Mouse (Mus musculus) MEL (cell line): Measurements from ENCODE around the gene Slc41a2.

Experiments
- CTCF ChIP-seq, 3 experiments: IDR thresholded peaks in 2 of 3; conservative IDR thresholded peaks in 1 of 3; 2 replicates each; pipeline ENCODE4 v1.5.1; 2011 to 2012; ENCODE audit warnings: low read length in 3 of 3, low read depth in 2 of 3, mild to moderate bottlenecking in 2 of 3, improper control_type of control experiment in 1 of 3, inconsistent platforms in 1 of 3, mixed read lengths in 1 of 3, moderate library complexity in 1 of 3; ENCODE audit not compliant: control insufficient read depth in 1 of 3, insufficient read depth in 1 of 3, poor library complexity in 1 of 3, severe bottlenecking in 1 of 3
- EP300 ChIP-seq, 2 experiments: IDR thresholded peaks; 2 replicates each; pipeline ENCODE4 v1.6.1; 2011; ENCODE audit warnings: improper control_type of control experiment in 2 of 2, low read length in 2 of 2, low read depth in 1 of 2, mild to moderate bottlenecking in 1 of 2
- ETS1 ChIP-seq: IDR thresholded peaks from 2 replicates; pipeline ENCODE4 v1.6.1; 2012; ENCODE audit warnings: low read depth, mild to moderate bottlenecking, inconsistent platforms, low read length, improper control_type of control experiment, moderate library complexity
- JUND ChIP-seq: IDR thresholded peaks from 2 replicates; pipeline ENCODE4 v1.6.1; 2011; ENCODE audit warnings: low read depth, mild to moderate bottlenecking, improper control_type of control experiment, low read length
- KAT2A ChIP-seq: conservative IDR thresholded peaks from 2 replicates; pipeline ENCODE4 v1.6.1; 2012; ENCODE audit warnings: low read depth, low read length, improper control_type of control experiment, inconsistent platforms
- MAFK ChIP-seq: IDR thresholded peaks from 2 replicates; pipeline ENCODE4 v1.6.1; 2011; ENCODE audit warnings: low read depth, mild to moderate bottlenecking, low read length, improper control_type of control experiment, borderline replicate concordance
- MAZ ChIP-seq: IDR thresholded peaks from 2 replicates; pipeline ENCODE4 v1.6.1; 2012; ENCODE audit warnings: low read depth, mild to moderate bottlenecking, inconsistent platforms, low read length, improper control_type of control experiment
- MXI1 ChIP-seq: IDR thresholded peaks from 2 replicates; pipeline ENCODE4 v1.6.1; 2011; ENCODE audit warnings: mild to moderate bottlenecking, low read depth, low read length, improper control_type of control experiment
- MYC ChIP-seq: IDR thresholded peaks from 2 replicates; pipeline ENCODE4 v1.6.1; 2011; ENCODE audit warnings: low read depth, mild to moderate bottlenecking, low read length, improper control_type of control experiment, moderate library complexity
- NELFE ChIP-seq: IDR thresholded peaks from 2 replicates; pipeline ENCODE4 v1.6.1; 2011; ENCODE audit warnings: low read depth, low read length, improper control_type of control experiment
- POLR2A ChIP-seq, 2 experiments: IDR thresholded peaks; 2 replicates each; pipeline ENCODE4 v1.6.1; 2011 to 2012; ENCODE audit warnings: low read length in 2 of 2, mild to moderate bottlenecking in 2 of 2, control low read depth in 1 of 2, improper control_type of control experiment in 1 of 2, low read depth in 1 of 2, moderate library complexity in 1 of 2; ENCODE audit not compliant: control insufficient read depth in 1 of 2, insufficient read depth in 1 of 2, poor library complexity in 1 of 2
- RAD21 ChIP-seq: IDR thresholded peaks from 2 replicates; pipeline ENCODE4 v1.6.1; 2011; ENCODE audit warnings: mild to moderate bottlenecking, low read depth, low read length, improper control_type of control experiment
- ZMIZ1 ChIP-seq: IDR thresholded peaks from 2 replicates; pipeline ENCODE4 v1.6.1; 2012; ENCODE audit warnings: low read depth, mild to moderate bottlenecking, inconsistent platforms, low read length, improper control_type of control experiment, moderate library complexity
- ZNF384 ChIP-seq: IDR thresholded peaks from 2 replicates; pipeline ENCODE4 v1.6.1; 2012; ENCODE audit warnings: low read depth, mild to moderate bottlenecking, inconsistent platforms, low read length, improper control_type of control experiment

- TF ChIP-seq RAD21: no peak
- no peak for TF ChIP-seq CTCF (IDR thresholded peaks at IDR 0.05 in 2 of 3, conservative IDR thresholded peaks at IDR 0.05 in 1 of 3; ENCODE audit: control insufficient read depth in 1 of 3, insufficient read depth in 1 of 3, low read depth in 2 of 3, low read length in 3 of 3, poor library complexity in 1 of 3, severe bottlenecking in 1 of 3)
- no peak for TF ChIP-seq POLR2A (IDR thresholded peaks at IDR 0.05; ENCODE audit: control insufficient read depth in 1 of 2, insufficient read depth in 1 of 2, low read depth in 1 of 2, low read length in 2 of 2, poor library complexity in 1 of 2)
- no peak for TF ChIP-seq ZMIZ1
- TF ChIP-seq MXI1: no peak
- TF ChIP-seq JUND: no peak
- no peak for TF ChIP-seq MYC
- no peak for TF ChIP-seq MAFK
- no peak for TF ChIP-seq NELFE
- TF ChIP-seq ETS1: no peak
- no peak for TF ChIP-seq ZNF384
- no peak for TF ChIP-seq KAT2A
- no peak for TF ChIP-seq EP300 (IDR thresholded peaks at IDR 0.05; ENCODE audit: low read depth in 1 of 2, low read length in 2 of 2)
- no peak for TF ChIP-seq MAZ
These were observed 152.6 kb downstream of the Slc41a2 start for GRCm38 (mm10) chr10:83185121-83185520.
